Mouse (Mus musculus): Measurements from ENCODE around the gene Gm17174.
"Not testable (repeated sequence)": the region's sequence is repeated elsewhere in the genome, so short reads cannot be mapped to it uniquely, and the experiment has no call there.

Gene Gm17174

GRCm38 (mm10) chr14:51592039-51592438 is at the start of gene Gm17174:
Gene Gm17174, minus strand, starts transcription at chr14:51592139.
- in situ Hi-C loops (cut with MseI, MboI) = not testable (repeated sequence)

GRCm38 (mm10) chr14:51635566-51635965 is 43.6 kb upstream of the Gm17174 start, which contains the start of gene Gm4181:
Gene Gm4181, minus strand, starts transcription at chr14:51635666.
- in situ Hi-C loops (cut with MseI, MboI) = not testable (repeated sequence)

GRCm38 (mm10) chr14:51632426-51632825 is 40.5 kb upstream of the Gm17174 start:
- in situ Hi-C loops (cut with MseI, MboI) = not testable (repeated sequence)

- in situ Hi-C loops (cut with MseI, MboI) = no loop called here
These were observed 19.3 kb upstream of the Gm17174 start, which contains the start of gene Gm17078 for GRCm38 (mm10) chr14:51611210-51611609. Gene Gm17078, minus strand, starts transcription at chr14:51611310.

- in situ Hi-C loops (cut with MseI, MboI) = not testable (repeated sequence)
These were observed 18.0 kb downstream of the Gm17174 start, which contains the start of gene Gm17175 for GRCm38 (mm10) chr14:51573963-51574362. Gene Gm17175, minus strand, starts transcription at chr14:51574063.

- in situ Hi-C loops (cut with MseI, MboI) = no loop called here
These were observed 39.4 kb downstream of the Gm17174 start, which contains the start of gene Gm5622 for GRCm38 (mm10) chr14:51552490-51552889. Gene Gm5622, plus strand, starts transcription at chr14:51552790.

Measured in mouse trophoblast stem cell (cell line).